Comparison of ENCODE assay signal across 34 mouse cellular contexts in the genomic region with DNA sequence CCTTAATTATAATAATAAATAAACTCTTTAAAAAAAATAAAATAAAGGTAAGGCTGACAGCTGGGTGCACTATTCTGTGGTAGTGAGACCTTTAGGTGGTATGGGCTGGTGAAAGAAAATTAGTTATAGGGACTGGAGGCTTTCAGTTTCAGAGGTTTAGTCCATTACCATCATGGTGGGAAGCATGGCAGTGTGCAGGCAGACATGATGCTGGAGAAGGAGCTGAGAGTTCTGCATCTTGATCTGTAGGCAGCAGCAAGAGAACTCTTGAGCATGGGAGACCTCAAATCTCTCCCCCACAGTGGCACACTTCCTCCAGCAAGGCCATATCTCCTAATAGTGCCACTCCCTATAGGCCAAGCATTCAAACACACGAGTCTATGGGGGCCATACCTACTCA. TPM values are rescaled to one million over a fixed set of nuclear protein-coding genes. Genes with fewer than 3 reads are reported as not detected.
"Had no signal": no experiment of that assay in that cellular context is flagged by ENCODE, and none has a peak within 500 bp of the region (broad histone marks: within the 10 kb centered on the region; RNA-seq: fewer than 3 reads in every experiment).

No protein-coding gene starts in this region.

- H3K27me3 ChIP-seq: heart, embryonic 13.5 days; heart, embryonic 15.5 days; hindbrain, embryonic 12.5 days; intestine, embryonic 15.5 days; limb, embryonic 12.5 days; liver, embryonic 13.5 days had no signal

- DNase-seq: gastrocnemius, adult 2 months; gastrocnemius, postnatal 10 days; gastrocnemius, postnatal 25 days; heart, adult 2 months; heart, postnatal 14 days; heart, postnatal 4 days; kidney, adult 18-20 months; kidney, adult 8-10 months; kidney, postnatal 10 days; kidney, postnatal 25 days; kidney, postnatal 4 days; liver; liver, embryonic 13.5 days had no signal

- H3K9me3 ChIP-seq: heart, embryonic 13.5 days; heart, embryonic 15.5 days; hindbrain, embryonic 10.5 days; hindbrain, embryonic 12.5 days; intestine, embryonic 15.5 days; limb, embryonic 10.5 days; limb, embryonic 12.5 days; liver, embryonic 13.5 days had no signal

- H3K4me3 ChIP-seq: gastrocnemius, adult 2 months; heart, adult 2 months; heart, embryonic 13.5 days; heart, embryonic 15.5 days; hindbrain, embryonic 10.5 days; hindbrain, embryonic 12.5 days; intestine, embryonic 15.5 days; left cerebral cortex, adult 2 months; limb, embryonic 10.5 days; limb, embryonic 12.5 days; liver, embryonic 13.5 days had no signal

- H3K27ac ChIP-seq: gastrocnemius, adult 2 months; heart, adult 2 months; heart, embryonic 13.5 days; heart, embryonic 15.5 days; hindbrain, embryonic 10.5 days; hindbrain, embryonic 12.5 days; hindbrain, embryonic 14.5 days; intestine, embryonic 15.5 days; left cerebral cortex, adult 2 months; limb, embryonic 10.5 days; limb, embryonic 12.5 days; liver, embryonic 13.5 days had no signal

- H3K4me1 ChIP-seq: heart, embryonic 13.5 days; heart, embryonic 15.5 days; hindbrain, embryonic 10.5 days; hindbrain, embryonic 12.5 days; intestine, embryonic 15.5 days; limb, embryonic 10.5 days; limb, embryonic 12.5 days; liver, embryonic 13.5 days had no signal

- H3K36me3 ChIP-seq: heart, embryonic 13.5 days; heart, embryonic 15.5 days; hindbrain, embryonic 10.5 days; hindbrain, embryonic 12.5 days; intestine, embryonic 15.5 days; limb, embryonic 10.5 days; limb, embryonic 12.5 days; liver, embryonic 13.5 days had no signal

- H3K9ac ChIP-seq: heart, embryonic 13.5 days; heart, embryonic 15.5 days; hindbrain, embryonic 12.5 days; hindbrain, embryonic 14.5 days; intestine, embryonic 15.5 days; limb, embryonic 12.5 days; liver, embryonic 13.5 days had no signal

- H3K4me2 ChIP-seq: heart, embryonic 11.5 days; heart, embryonic 13.5 days; heart, embryonic 15.5 days; hindbrain, embryonic 12.5 days; hindbrain, embryonic 14.5 days; intestine, embryonic 15.5 days; limb, embryonic 12.5 days; liver, embryonic 11.5 days; liver, embryonic 13.5 days had no signal

- ATAC-seq: hindbrain, embryonic 16.5 days; inflammation-experienced regulatory T-cells, adult 6 months; intestine, embryonic 15.5 days; intestine, postnatal 0 days had no signal

RNA-seq across cellular contexts. Expression of gene Fam131b, which starts 17.7 kb away (rescaled TPM):
- total RNA-seq: granulocyte monocyte progenitor cell, adult 5-6 weeks had no signal
- polyA plus RNA-seq: inflammation-experienced regulatory T-cells, adult 6 months had no signal

RNA-seq across cellular contexts. Expression of gene Clcn1, which starts 55.7 kb away (rescaled TPM):
- total RNA-seq: granulocyte monocyte progenitor cell, adult 5-6 weeks had no signal
- polyA plus RNA-seq: inflammation-experienced regulatory T-cells, adult 6 months; liver, embryonic 13.5 days had no signal

RNA-seq across cellular contexts. Expression of gene Tas2r143, which starts 57.9 kb away (rescaled TPM):
- total RNA-seq: gastrocnemius, adult 2 months; gastrocnemius, postnatal 10 days; gastrocnemius, postnatal 25 days; heart, adult 2 months; heart, postnatal 14 days; layer of hippocampus, adult 8-10 months; layer of hippocampus, postnatal 25 days; left cerebral cortex, adult 2 months; left cerebral cortex, postnatal 14 days had no signal
- polyA plus RNA-seq: heart, embryonic 11.5 days; heart, embryonic 13.5 days; heart, embryonic 15.5 days; heart, postnatal 0 days; hindbrain, embryonic 10.5 days; hindbrain, embryonic 12.5 days; hindbrain, embryonic 14.5 days; hindbrain, embryonic 16.5 days; inflammation-experienced regulatory T-cells, adult 6 months; intestine, embryonic 15.5 days; intestine, postnatal 0 days; kidney, embryonic 14.5 days; kidney, embryonic 16.5 days; limb, embryonic 10.5 days; limb, embryonic 12.5 days; liver, embryonic 11.5 days; liver, embryonic 13.5 days had no signal
